Mouse (Mus musculus) liver, embryonic 14.5 days (tissue): ENCODE data around the gene Kcnip4.

Experiments used
- CTCF ChIP-seq: IDR thresholded peaks from 2 replicates; pipeline ENCODE4 v1.5.1; 2016; ENCODE audit warnings: antibody characterized with exemption, low read depth, control low read depth
- EP300 ChIP-seq: IDR thresholded peaks from 2 replicates; pipeline ENCODE4 v1.6.1; 2016; ENCODE audit warnings: antibody characterized with exemption, low read depth

DNA sequence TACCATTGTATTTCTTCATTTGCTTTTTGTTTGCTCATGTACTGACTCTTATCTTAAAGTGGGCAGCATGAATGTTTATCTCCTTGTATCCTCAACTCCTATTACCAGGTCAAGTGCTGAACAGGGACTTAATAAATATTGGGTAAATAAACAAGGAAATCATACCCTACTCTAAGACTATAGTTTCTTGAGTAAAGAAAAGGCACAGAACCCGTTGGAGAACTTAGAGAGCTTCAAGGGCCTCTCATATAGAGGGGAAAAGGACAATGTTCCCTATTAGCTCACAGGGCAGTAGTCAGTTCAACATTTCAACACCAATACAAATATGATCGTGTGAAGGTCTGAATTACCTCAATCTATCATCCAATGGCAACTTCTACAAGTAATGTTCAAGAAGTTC lies 37.4 kb downstream of the Kcnip4 start:
- TF ChIP-seq EP300 (no peak), CTCF (no peak)
